Mouse (Mus musculus) cerebellum, adult 2 months (tissue): ENCODE data around the gene Rbm38.

ENCODE experiments used
- CTCF ChIP-seq: fragments of 200-500 bp; IDR thresholded peaks from 2 replicates; pipeline ENCODE4 v1.5.1; 2011; ENCODE audit warnings: low read depth, mild to moderate bottlenecking, control low read depth, low read length, moderate library complexity, borderline replicate concordance; ENCODE audit not compliant: insufficient read depth
- POLR2A ChIP-seq: fragments of 200-500 bp; IDR thresholded peaks from 2 replicates; pipeline ENCODE4 v1.6.1; 2011; ENCODE audit warnings: low read length, control low read depth, borderline replicate concordance; ENCODE audit not compliant: insufficient read depth

DNA sequence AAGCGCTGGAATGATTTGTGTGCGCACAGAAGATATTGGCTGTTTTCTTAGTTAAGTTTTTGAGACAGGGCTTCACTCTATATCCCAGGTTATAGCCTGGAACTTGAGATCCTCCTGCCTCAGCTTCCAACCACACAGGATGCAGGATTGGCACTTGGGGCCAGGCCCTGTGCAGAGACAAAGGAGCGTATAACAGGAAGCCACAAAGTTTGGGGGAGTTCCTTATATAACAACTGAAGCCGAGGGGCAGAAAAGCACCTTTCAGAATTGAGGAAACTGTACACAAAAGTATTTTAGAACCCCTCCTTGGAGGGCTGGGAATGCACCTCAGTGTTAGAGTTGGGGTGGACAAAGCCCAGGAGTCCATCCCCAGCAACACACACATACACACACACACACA lies 18.7 kb downstream of the Rbm38 start:
- TF ChIP-seq POLR2A (no peak), CTCF (no peak)
